Mouse (Mus musculus) stomach, embryonic 16.5 days (tissue): ENCODE results near the gene Tbx21. TPM values are rescaled to one million over a fixed set of nuclear protein-coding genes. Genes with fewer than 3 reads are reported as not detected.

Source experiments
- ATAC-seq: fragments of 200-750 bp; cut with Nextera tagmentation; 2 replicates; pipeline ENCODE4 v1.8.0; 2017; ENCODE audit warnings: moderate number of reproducible peaks, moderate TSS enrichment; ENCODE audit not compliant: insufficient read depth, low FRiP score
- H3K27ac ChIP-seq: fragments of 300-500 bp; sonication (generic); 2 replicates; pipeline ENCODE4 v1.5.1; 2014; ENCODE audit warnings: low read length
- H3K27me3 ChIP-seq: fragments of 300-500 bp; sonication (generic); 2 replicates; pipeline ENCODE4 v1.6.1; 2014; ENCODE audit warnings: low read length, control low read depth, mixed read lengths; ENCODE audit not compliant: control insufficient read depth, insufficient read depth
- H3K36me3 ChIP-seq: fragments of 300-500 bp; sonication (generic); 2 replicates; pipeline ENCODE4 v1.6.1; 2014; ENCODE audit warnings: low read length; ENCODE audit not compliant: control insufficient read depth, insufficient read depth
- H3K4me1 ChIP-seq: fragments of 300-500 bp; sonication (generic); 2 replicates; pipeline ENCODE4 v1.6.1; 2014; ENCODE audit warnings: low read length, control low read depth, mixed read lengths; ENCODE audit not compliant: control insufficient read depth, insufficient read depth
- H3K4me2 ChIP-seq: fragments of 300-500 bp; sonication (generic); 2 replicates; pipeline ENCODE4 v1.6.1; 2014; ENCODE audit warnings: low read depth, low read length, mixed read lengths
- H3K4me3 ChIP-seq: fragments of 300-500 bp; sonication (generic); replicated peaks from 2 replicates; pipeline ENCODE4 v1.5.1; 2014; ENCODE audit warnings: mild to moderate bottlenecking, low read length
- H3K9ac ChIP-seq: fragments of 300-500 bp; sonication (generic); 2 replicates; pipeline ENCODE4 v1.6.1; 2014; ENCODE audit warnings: low read length
- H3K9me3 ChIP-seq: fragments of 300-500 bp; sonication (generic); replicated peaks from 2 replicates; pipeline ENCODE4 v1.6.1; 2016; ENCODE audit warnings: low read length, control low read depth; ENCODE audit not compliant: control insufficient read depth
- WGBS: fragments of 180-500 bp; shearing (Covaris S2); extraction: QIAGEN DNeasy Blood & Tissue Kit; methylation state at CpG from one replicate; pipeline ENCODE4 v1.1.7; 2014; 5-methylcytosine and 5-hydroxymethylcytosine counted together
- polyA plus RNA-seq: library from polyadenylated mRNA; unstranded; fragments of >200 nt; fragmentation: Nextera tagmentation; extraction: Ambion mirVana; gene quantifications from 2 replicates; pipeline ENCODE4 v1.2.1, GENCODE M21; 2015

Gene Tbx21
- polyA plus RNA-seq, 1 experiment from 2014 or later, result 0.13 TPM

GRCm38 (mm10) chr11:97065538-97066295 is 49.4 kb downstream of the Tbx21 start:
- no peaks in the 10 kb centered on the region for H3K9me3 ChIP-seq
- no peak overlapping the region for H3K9ac ChIP-seq
- H3K4me2 ChIP-seq, result no peak overlapping the region
- WGBS, result 80% methylated on average over 12 of the region's 12 CpGs
- H3K4me1 ChIP-seq, result no peaks in the 10 kb centered on the region
- H3K27ac ChIP-seq, result no peak overlapping the region
- H3K27me3 ChIP-seq, result no peaks in the 10 kb centered on the region
- H3K36me3 ChIP-seq, result peaks cover 5% of the 10 kb centered on the region; the same call in 1 of the 2 replicates
- H3K4me3 ChIP-seq, result no peak overlapping the region
- ATAC-seq, result no peak

DNA sequence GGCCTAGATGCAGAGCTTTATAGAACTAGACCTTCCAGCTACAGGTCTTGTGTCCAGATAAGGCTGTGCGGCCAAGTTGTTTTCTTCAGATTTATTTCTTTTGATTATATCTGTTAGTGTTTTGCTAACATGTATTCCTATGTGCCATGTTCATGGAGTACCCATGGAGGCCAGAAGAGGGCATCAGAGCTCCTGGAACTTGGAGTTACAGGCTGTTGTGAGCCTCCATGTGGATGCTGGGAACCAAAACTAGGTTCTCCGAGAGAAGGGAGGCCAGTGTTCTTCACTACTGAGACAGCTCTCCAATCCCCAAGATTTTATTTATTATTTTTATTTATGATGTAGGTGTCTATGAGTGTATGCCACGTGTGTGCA is 51.2 kb downstream of the Tbx21 start:
- Histone ChIP-seq H3K36me3 (peaks cover 5% of the 10 kb centered on the region; the same call in 1 of the 2 replicates), H3K27me3 (no peaks in the 10 kb centered on the region), H3K9me3 (no peaks in the 10 kb centered on the region), H3K9ac (no peak overlapping the region), H3K4me2 (no peak overlapping the region), H3K4me1 (no peaks in the 10 kb centered on the region), H3K27ac (0 out of 2 replicates have a peak overlapping the region, but pooled peaks have one; percentile 27), H3K4me3 (no peak overlapping the region)
- ATAC-seq, result no peak
- WGBS, result 82% methylated on average over 3 of the region's 3 CpGs

DNA sequence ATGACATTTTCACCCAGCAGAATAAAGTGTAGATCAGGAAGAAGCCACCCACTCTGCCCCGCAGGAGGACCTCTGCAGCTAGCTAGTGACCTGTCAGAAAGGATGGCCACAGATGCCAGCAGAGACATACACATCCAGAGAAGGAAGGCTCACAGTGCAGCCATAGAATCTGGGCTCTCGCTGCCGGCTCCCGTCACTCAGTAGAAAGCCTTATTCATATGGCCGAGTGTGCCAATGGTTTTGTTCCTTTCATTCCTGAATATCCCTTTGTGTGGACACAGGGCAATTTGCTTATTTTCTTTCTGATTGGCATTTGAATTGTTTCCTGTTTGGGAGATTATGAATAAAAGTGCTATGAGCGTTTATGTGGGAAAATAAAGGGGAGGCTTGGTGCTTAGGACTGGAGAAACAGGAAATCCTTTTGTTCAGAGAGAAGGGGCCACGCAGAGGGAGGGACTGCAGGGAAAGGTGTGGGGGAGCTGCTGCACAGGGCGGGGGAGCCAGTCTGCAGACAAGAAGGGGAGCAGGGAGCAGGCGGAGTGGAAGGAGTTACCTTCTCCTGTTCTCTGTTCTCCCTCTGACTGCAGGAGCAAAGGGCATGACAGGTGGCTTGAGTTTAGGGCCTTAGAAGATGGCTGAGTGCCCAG is 51.7 kb downstream of the Tbx21 start:
- Histone ChIP-seq H3K27ac (0 out of 2 replicates have a peak overlapping the region, but pooled peaks have one; percentile 27), H3K9ac (no peak overlapping the region), H3K4me3 (no peak overlapping the region), H3K27me3 (no peaks in the 10 kb centered on the region), H3K9me3 (no peaks in the 10 kb centered on the region), H3K4me1 (no peaks in the 10 kb centered on the region), H3K4me2 (no peak overlapping the region), H3K36me3 (peaks cover 5% of the 10 kb centered on the region; the same call in 1 of the 2 replicates)
- WGBS, result 50% methylated on average over 9 of the region's 9 CpGs
- no peak for ATAC-seq

DNA sequence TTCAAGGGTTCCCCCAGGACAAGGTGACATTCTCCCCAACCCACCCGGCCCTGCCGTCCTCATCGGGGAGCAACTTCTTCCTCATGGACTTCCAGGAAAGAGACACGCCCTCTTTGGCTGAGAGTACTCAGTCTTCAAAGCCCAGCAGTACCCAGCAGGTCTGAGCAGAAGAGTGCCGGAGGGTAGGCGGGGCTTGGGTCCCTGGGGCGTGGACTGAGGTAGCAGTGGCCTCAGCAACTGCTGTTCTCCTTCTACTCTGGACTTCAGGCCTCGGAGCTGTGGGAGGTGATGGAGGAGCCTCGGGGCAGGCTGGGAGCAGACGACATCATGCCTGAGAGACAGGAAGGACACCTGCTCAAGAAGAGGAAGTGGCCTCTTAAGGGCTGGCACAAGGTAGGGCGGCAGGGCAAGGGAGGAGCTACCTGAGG is 62.9 kb downstream of the Tbx21 start:
- peak overlapping the region; percentile 76 for H3K4me3 ChIP-seq
- WGBS, result 16% methylated on average over 11 of the region's 11 CpGs
- no peak overlapping the region for H3K27ac ChIP-seq
- ATAC-seq, result peak; percentile 73
- peak overlapping the region; percentile 92 for H3K4me2 ChIP-seq
- no peaks in the 10 kb centered on the region for H3K9me3 ChIP-seq
- peaks cover 11% of the 10 kb centered on the region; the same call in 1 of the 2 replicates for H3K36me3 ChIP-seq
- peaks cover 22% of the 10 kb centered on the region for H3K4me1 ChIP-seq
- no peaks in the 10 kb centered on the region for H3K27me3 ChIP-seq
- peak overlapping the region; percentile 86; the same call in 1 of the 2 replicates for H3K9ac ChIP-seq

DNA sequence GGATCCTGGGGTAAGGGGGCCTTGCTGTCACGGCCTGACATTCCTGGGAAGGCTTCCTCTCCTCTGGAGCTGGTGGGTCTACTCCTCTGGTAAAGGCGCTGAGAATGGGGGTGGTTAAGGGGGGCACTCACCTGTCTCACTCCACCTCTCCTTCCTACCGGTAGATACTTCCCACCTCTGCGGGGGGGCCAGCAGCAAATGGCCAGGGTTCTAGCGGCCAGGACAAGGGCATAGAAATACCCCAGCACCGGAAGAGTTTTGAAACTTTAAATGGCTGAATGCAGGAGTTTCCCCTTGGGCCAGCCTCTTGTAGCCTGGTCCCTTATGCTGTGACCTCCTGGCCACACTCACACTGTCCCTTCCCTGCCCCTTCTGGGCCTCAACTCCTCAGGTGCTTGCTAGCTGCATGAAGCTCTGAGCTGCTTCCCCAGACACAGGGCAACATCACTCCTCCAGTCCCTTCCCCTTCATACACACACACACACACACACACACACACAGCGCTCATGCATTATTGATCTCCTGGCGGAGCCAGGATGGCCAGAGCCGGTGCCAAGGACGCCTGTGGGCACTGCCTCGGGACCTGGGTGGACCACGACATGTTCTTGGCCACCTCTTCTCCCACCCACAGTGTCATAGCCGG is 64.1 kb downstream of the Tbx21 start:
- peak overlapping the region; percentile 92 for H3K4me2 ChIP-seq
- peak overlapping the region; percentile 86 for H3K9ac ChIP-seq
- peak overlapping the region; percentile 76 for H3K4me3 ChIP-seq
- peaks cover 22% of the 10 kb centered on the region for H3K4me1 ChIP-seq
- H3K27me3 ChIP-seq, result no peaks in the 10 kb centered on the region
- no peaks in the 10 kb centered on the region for H3K9me3 ChIP-seq
- no peak for ATAC-seq
- peaks cover 8% of the 10 kb centered on the region; the same call in 1 of the 2 replicates for H3K36me3 ChIP-seq
- peak overlapping the region; percentile 72 for H3K27ac ChIP-seq
- WGBS, result 16% methylated on average over 13 of the region's 13 CpGs

DNA sequence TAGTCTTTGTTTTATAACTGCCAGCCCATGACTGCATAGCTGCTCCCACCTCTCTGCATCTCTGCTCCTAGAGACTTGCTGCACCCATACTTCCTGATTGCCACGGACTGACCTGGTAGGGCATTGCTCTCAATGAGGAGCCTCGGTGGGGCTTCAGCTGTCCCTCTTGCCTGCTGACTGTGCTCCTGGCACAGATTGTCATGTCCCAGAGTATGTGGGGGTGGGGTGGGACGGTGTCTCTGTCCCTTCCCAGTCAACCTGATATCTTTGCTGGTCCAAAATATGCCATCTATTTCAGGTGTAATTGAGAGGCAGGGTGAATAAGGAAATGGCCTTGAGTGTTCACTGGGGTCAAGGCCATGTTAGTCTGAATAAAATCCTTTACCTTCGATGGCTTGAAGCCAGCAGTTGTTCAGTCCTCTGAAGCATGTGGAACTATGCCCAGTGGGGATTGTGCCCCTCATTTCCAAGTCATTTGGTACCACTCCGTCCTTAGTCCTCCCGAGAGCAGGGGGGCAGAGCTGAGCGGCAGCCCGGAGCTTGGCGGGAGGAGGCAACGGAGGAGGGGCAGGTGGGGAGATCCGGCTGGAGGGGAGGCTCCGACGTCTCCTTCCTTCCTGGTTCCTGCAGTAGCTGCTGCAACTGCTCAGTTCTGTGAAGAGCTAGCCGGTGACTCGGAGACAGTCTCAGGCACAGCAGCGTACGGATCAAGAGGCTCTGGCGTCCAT is 64.8 kb downstream of the Tbx21 start, which contains the start of gene Osbpl7:
TSS of gene Osbpl7 (plus strand) at position 413 of the 728 bp plus-strand sequence.
- Histone ChIP-seq H3K9ac (peak within 1 kb of the TSS; percentile 86), H3K36me3 (peaks cover 14% of the 10 kb centered on the region; the same call in 1 of the 2 replicates), H3K4me1 (peaks cover 22% of the 10 kb centered on the region), H3K4me3 (peak within 1 kb of the TSS; percentile 76), H3K4me2 (peak within 1 kb of the TSS; percentile 92), H3K27me3 (no peaks in the 10 kb centered on the region), H3K27ac (peak within 1 kb of the TSS; percentile 72), H3K9me3 (no peaks in the 10 kb centered on the region)
- ATAC-seq, result peak; percentile 79
- 6% methylated on average over 18 of the region's 18 CpGs for WGBS

GRCm38 (mm10) chr11:97049492-97050085 is 65.5 kb downstream of the Tbx21 start:
- ATAC-seq, result no peak
- no peak overlapping the region for H3K4me2 ChIP-seq
- WGBS, result 72% methylated on average over 6 of the region's 6 CpGs
- no peaks in the 10 kb centered on the region for H3K9me3 ChIP-seq
- peaks cover 22% of the 10 kb centered on the region for H3K4me1 ChIP-seq
- no peak overlapping the region for H3K9ac ChIP-seq
- H3K36me3 ChIP-seq, result peaks cover 15% of the 10 kb centered on the region; the same call in 1 of the 2 replicates
- H3K4me3 ChIP-seq, result no peak overlapping the region
- H3K27me3 ChIP-seq, result no peaks in the 10 kb centered on the region
- no peak overlapping the region for H3K27ac ChIP-seq

DNA sequence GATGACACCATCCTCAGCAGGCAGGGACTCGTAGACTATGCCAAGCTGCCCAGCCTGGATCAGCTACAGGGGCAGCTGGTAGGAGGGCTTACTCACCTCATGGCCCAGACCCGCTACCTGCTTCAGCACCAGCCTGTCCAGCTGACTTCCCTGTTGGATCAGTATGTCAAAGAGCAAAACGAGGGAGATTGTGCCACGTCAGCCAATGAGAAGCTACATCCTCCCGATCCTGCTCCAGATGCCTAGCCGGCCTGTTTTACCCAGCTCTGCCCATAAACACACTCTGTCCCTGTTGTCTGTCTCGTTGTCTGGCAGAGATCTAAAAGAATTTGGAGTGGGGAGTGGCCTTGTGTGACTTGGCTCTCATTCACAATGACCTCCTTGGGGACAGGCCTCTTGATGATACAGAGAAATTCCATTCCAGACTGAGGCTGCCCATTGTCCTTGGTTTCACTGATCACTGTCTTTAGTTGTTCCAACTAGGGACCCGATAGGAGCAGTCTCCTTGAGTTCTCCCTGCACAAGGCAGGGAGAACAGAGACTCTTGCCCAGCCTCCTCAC is 67.0 kb downstream of the Tbx21 start:
- no peak overlapping the region for H3K27ac ChIP-seq
- H3K27me3 ChIP-seq, result no peaks in the 10 kb centered on the region
- 78% methylated on average over 8 of the region's 8 CpGs for WGBS
- peaks cover 22% of the 10 kb centered on the region for H3K4me1 ChIP-seq
- H3K36me3 ChIP-seq, result peaks cover 9% of the 10 kb centered on the region; the same call in 1 of the 2 replicates
- no peak overlapping the region for H3K9ac ChIP-seq
- no peaks in the 10 kb centered on the region for H3K9me3 ChIP-seq
- no peak overlapping the region for H3K4me2 ChIP-seq
- no peak overlapping the region for H3K4me3 ChIP-seq
- no peak for ATAC-seq
